Mouse (Mus musculus) stomach, adult 2 months (tissue): ENCODE measurements around the gene Gm1140. TPM values are rescaled to one million over a fixed set of nuclear protein-coding genes. Genes with fewer than 3 reads are reported as not detected.

Source experiments
- polyA plus RNA-seq: library from polyadenylated mRNA; depleted of rRNA; stranded (reverse); fragments of >200 nt; gene quantifications from 2 replicates; pipeline ENCODE4 v1.2.3, GENCODE M21; 2012; rRNA removed

Gm1140 gene
- not detected in 2 replicates for polyA plus RNA-seq

GRCm38 (mm10) chrX:67693462-67693861 is at the start of gene Gm1140:
TSS of gene Gm1140 (minus strand) at chrX:67693562.

GRCm38 (mm10) chrX:67695398-67695797 is 2.0 kb upstream of the Gm1140 start, which contains the start of gene Gm14692:
TSS of gene Gm14692 (plus strand) at chrX:67695698.

Other genes with a start within 250 kb of the Gm1140 start
- not detected in 2 replicates for gene Gm14692, start 2.1 kb upstream of the Gm1140 start, polyA plus RNA-seq
- gene 4933436I01Rik, start 227.9 kb upstream of the Gm1140 start, polyA plus RNA-seq, result not detected in 2 replicates